Mouse (Mus musculus): ENCODE measurements around the gene Ppp4c.
A peak's percentile ranks its signal among the peaks of the same experiment; 100 is the strongest.

The Ppp4c gene

DNA sequence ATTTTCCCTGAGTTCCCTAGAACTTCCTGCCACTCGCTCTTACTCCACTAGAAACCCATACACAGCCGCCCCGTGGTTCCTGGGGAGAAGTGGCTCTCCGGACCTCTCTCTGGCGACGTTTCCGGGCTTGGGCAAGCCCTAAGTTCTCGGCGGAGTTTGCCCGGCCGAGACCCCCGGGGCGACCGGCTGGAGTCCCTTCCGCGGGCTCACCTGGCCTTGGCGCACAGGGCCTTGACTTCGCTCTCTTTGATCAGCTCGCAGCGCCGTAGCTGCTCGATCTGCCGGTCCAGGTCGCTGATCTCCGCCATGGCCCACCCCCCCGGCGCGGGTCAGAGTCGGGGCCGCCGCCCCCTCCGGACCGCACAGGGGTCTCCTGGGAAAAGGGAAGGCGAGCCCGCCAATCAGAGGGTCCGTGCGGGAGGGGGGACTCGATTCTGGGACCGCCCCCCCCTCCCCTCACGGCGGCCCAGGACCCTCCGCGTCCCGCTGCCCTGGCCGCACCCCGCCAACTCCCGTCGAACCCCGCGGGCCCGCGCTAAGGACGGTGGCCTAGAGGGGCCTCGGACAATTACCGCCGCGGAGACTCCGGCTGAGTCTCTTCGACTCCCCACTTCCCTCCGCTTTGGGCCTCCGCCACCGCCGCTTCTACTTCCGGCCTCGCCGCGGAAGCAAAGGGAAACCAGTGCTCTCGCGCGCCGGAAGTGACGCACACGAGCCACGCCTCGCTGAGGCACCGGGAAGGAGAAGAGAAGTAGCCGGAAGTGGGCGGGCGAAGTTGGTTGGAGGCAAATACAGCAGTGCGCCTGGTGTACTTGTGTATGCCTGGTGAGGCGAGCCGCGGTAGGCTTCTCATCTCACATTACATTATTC is at the start of gene Ppp4c:
Ppp4c (minus strand) TSS at position 646 of the 870 bp plus-strand sequence.
- peak; percentile 99 for DNase-seq

DNA sequence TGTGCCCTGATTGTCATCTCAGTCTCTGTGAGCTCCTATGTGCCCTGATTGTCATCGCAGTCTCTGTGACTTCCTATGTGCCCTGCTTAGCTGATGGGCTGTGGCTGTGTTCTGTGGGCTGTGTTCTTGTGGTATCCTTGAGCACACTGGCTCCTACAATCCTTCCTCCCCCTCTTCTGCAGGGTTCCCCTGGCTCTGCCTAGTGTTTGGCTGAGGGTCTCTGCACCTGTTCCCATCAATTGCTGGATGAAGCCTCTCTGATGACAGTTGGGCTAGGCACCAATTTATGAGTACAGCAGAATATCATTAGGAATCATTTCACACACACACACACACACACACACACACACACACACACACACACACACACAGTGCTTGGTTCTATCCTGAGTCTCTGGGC is 41.0 kb upstream of the Ppp4c start:
- DNase-seq, result no peak

DNA sequence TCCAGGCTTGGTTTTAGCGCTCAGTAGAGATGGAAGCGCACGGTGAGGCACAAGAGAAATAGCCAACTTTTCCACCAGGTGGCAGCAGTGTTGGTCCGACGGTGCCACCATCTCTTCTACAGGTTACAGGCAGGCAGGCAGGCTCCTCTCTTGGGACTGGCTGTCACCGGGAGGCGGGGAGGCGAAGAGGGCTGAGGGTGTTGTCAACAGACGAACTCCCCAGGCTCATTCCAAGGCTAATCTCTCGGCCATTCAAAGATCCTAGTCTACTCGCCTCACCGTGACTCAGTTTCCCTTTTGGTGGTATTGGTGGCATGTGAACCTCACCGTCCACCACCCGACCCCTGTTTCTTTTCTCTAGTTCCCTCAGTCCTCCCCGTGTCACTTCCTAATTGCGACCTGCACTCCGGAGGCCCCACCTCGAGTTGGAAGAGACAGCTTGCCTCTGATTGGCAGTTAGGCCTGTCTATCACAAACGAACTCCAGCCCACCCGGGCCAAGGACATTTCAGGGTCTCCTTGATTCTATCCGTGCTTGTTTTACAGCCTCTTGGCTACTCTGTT is 39.8 kb upstream of the Ppp4c start:
- peak; percentile 87 for DNase-seq

DNA sequence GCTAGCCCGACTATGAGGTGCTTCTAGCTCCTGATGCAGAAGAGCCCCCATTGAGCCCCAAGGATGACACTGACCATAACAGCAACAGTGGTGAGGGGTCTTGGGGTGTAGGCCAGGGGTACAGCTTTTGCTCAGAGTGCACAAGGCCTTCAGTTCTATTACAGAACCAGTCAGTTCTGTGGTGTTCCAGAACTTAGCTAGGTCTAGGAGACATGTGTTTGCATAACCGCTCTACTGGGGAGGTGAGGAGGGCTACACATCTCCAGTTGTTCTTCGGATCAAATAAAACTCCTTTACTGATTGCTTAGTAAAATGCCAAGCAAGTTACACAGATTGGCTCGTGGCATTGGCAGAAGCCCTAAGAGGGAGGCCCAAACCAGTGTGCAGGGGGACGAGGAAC is 39.2 kb upstream of the Ppp4c start, which contains the start of gene 4930451I11Rik:
4930451I11Rik (minus strand) TSS at position 101 of the 400 bp plus-strand sequence.
- no peak for DNase-seq

DNA sequence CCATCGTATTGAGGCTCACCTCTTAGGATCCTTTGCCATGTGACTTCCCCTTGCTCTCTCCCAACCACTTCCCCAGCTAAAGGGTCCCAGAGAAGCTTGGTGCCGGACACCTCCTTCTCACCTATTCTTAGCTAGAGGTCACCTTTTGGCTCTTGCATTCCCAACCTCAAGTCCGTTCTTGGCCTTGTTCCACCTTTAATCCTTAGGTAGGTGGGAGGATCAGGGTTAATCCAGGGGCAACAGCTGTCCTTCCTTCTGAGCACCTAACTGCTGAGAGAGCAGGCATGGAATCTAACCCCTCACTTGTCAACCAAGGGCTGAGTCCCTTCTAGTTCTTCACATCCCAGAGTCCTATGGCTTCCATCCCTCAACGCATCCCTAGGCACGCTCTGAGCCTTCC is 33.7 kb upstream of the Ppp4c start:
- DNase-seq, result no peak

DNA sequence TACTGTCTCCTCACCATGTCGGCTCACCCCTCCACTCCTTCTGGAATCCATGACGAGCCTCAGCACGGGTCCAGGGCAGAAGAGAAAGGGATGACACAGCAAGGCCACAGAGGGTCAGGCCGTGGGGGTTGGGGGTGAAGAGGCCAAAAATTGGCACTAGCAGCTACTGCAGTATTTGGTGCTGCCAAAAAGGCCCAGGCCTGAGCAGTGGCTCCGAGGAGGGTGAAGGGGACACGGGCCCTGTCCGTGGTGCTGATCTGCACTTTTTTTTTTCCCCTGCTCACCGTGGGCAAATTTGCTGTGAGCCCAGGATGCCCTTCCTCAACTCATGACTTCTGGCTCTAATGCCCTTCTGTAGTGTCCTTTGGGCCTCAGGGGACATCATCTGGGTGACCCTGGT is 33.1 kb upstream of the Ppp4c start:
- DNase-seq, result peak; percentile 54

DNA sequence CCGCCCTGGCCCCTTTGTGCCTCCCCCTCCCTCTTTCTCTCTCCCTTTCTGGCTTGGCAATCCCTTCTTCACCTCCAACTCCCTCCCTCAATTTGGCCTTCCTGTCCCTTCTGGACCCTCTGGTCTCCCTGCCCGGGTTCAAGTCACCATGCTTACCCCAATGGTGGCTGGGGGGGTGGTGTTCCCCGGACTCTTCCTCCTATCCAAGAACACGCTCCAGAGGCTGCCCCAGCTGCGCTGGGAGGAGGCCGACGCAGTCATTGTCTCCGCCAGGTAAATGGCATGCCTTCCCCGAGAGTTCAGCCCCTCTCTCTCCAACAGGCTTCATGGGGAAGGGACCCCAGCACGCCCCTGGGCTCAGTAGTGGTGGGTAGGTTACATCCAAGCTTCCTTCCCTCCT is 31.6 kb upstream of the Ppp4c start:
- no peak for DNase-seq

DNA sequence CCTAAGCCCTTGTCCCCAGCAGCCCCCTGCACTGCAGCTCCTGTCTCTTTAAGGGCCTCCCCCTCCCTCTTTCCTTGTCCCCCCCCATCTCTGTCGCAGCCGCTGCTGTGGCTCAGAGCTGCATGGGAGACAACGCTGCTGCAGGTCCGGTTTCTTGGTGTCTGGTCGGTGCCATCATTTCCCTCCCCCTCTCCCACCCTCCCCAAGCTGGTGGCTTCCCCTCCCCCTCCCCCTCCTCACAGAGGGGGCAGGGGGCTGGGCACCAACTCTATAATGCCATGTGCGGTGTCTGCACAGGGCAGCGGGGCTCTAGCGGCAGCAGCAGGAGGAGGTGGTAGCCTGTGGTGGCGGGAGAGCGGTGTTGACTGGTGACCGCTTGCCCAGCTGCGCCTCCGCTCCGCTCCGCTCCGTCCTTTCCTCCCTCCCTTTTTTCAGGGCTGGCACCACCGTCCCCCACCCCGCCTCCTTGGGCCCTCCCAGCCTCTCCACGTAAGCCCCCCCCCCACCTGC is 31.0 kb upstream of the Ppp4c start:
- DNase-seq, result peak; percentile 53

DNA sequence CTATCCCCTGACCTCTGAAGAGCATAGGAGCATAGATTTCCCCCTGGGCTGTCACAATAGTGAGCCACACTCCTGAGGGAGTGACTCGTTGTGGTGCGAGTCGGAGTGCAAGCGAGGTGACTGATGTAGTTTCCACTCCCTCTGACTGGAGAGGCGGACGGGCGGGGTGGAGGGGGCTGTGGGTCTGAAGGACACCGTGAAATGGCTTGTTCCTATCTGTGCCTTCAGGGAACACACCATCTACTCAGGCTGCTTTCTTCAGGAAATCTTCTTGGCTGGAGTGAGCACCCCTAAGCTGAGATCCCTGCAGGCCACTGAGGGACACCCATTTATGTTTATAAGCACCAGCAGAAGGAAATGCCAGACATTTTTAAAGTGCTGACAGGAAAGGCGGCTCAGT is 30.4 kb upstream of the Ppp4c start:
- DNase-seq, result no peak

DNA sequence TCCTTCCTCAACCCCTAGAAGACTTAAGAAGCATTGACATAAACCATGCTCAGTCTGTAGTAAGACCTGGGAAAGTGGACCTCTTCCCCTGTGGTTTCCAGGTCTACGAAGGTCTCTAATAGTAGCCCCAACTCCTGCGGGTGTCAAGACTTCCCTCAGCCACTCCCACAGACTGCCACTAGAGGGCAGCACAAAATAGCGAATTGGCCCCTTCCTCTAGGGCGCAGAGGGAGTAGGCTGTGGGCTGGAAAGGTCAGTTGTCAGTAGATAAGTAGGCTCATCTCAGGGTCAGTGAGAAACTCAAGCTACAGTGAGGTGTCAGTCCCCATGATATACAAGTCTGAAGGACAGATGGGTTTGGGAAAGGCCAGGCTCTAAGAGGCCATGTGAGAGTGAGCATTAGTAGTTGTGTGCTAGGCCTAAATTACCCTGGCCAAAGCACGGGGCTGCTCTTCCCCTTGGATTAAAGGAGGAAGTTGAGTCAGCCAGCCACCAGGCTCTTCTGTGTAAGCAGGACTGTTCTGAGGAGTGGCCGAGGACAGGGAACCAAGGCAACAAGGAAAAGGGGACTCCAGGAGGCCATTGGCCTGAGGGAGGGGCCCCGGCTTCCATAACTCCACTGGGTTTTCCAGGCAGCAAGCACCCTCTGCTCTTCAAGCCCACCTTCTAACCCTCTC is 29.7 kb upstream of the Ppp4c start:
- DNase-seq, result peak; percentile 87

DNA sequence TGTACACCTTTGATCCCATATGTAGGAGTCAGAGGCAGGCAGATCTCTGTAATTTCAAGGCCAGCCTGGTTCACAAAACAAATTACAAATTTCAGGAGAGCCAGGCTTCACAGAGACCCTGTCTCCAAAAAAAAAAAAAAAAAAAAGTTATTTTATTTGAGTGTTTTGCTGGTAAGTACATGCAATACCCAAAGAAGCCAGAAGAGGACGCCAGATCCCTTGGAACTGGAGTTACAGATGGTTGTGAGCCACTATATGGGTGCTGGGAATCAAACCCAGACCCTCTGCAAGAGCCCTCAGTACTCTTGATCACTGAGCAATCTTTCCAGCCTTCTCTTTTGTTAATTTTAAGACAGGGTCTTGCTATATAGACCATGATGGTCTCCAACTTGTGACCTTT is 26.5 kb upstream of the Ppp4c start:
- DNase-seq, result no peak

DNA sequence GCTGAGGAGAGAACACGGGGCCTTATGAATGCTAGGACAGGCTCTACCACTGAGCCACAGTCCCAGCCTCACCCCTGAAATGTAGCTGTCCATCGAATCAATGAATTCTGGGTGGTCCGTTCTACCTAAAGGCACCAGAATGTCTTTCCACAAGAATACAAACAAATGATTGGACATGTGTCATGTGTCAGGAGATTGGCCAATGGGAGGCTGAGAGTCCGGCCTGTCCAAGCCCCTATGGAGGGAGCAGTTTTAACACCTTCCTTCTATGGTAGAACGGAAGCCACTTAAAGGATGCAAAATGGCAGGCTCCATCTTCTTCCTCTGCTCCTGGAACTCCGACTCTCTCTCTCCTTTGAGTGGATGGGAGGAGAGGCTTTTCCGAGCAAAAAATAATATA is 25.3 kb upstream of the Ppp4c start:
- DNase-seq, result no peak

DNA sequence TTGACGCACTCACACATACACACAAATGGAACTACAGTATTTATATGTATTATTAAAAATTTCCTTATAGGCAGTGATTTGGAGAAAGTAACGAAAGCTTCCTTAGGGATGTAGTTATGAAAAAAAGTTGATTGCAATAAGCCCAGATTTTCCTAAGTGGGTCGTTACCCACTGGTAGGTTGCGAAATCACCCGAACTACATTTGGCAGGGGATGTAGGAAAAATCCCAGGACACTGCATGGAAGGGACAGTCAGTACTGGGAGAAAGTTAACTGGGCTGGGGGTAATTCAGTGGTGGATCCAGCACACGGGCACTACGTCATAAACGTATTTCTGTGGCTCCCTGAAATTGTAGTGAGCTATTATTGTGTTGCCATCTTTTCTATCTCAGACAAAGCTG is 24.2 kb upstream of the Ppp4c start:
- no peak for DNase-seq

DNA sequence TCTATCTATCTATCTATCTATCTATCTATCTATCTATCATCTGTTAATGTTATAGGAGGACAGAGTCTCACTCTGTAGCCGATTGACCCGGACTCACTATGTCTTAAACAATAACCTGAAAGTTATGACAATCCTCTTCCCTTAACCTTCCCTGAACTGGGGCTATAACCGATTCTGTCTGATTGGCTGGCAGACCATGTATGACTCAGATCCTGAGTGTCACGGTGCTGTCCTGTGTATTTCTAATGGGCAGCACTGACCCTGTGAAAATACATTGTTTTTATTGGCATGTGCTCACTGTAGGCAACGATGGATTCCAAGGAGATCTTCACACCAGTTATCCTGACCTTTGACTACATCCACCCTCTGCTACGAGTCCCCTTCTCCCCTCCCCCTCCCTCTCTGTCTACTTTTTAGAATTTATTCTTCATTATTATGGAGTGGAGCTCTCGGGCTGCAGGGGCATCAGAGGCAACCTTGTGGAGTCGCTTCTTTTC is 23.5 kb upstream of the Ppp4c start:
- no peak for DNase-seq

DNA sequence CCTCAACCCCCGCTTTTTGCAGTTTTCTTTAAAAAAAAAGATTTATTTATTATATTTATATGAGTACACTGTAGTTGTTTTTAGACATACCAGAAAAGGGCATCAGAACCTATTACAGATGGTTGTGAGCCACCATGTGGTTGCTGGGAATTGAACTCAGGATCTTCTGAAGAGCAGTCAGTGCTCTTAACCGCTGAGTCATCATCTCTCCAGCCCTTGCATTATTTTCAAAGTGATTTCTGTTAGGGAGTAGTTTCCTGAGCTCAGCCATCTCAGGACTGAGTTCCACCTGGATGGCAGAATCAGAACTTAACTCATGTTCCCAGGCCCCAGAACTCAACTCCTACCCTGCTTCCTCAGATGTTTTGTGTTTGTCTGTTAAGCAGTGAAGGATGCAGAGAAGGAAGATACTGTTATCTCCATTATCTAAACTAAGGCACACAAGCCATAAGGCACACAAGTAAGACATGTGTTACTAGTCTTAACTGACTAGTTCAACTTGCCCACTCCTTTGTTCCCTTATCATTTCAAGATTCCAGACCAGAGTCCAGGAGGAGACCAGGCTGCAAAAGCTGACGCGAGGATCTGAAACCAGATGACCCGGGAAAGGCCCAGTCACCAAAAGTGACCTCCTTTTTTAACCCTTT is 17.6 kb upstream of the Ppp4c start:
- no peak for DNase-seq

DNA sequence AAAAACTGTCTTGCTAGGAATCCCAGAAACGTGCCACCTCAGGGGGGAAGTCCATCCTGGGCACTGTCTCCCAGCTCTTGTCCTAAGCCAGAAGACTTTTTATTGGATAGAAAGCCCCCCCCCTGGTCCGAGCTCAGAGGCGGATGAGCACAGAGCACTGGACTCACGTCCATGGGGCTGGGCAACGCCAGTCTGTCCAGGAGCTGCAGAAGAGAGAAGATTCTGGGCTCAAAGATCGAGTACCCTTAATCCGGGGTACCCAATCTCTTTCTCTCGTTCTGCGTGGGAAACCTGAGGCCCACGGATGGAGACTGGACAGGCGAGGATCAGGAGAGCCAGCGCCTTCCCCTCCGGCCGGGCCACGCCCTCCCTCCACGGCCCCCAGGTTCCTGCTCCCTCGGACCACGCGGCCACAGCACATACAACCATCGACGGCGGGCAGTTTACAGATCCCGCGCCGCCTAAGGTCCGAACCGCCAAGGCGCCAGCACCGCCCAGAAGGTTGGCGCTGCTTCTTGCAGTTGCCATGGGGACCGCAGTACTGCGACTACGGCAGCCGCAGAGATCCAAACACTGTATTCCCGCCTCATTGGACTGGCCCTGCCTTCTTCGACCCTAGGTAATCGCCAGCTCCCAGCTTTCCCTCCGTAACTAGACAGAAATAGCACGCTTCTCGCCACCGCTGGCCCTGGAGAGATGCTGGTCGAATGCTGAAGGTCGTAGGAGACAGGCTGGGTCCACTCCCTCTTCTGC is 16.6 kb upstream of the Ppp4c start:
- peak; percentile 95 for DNase-seq

DNA sequence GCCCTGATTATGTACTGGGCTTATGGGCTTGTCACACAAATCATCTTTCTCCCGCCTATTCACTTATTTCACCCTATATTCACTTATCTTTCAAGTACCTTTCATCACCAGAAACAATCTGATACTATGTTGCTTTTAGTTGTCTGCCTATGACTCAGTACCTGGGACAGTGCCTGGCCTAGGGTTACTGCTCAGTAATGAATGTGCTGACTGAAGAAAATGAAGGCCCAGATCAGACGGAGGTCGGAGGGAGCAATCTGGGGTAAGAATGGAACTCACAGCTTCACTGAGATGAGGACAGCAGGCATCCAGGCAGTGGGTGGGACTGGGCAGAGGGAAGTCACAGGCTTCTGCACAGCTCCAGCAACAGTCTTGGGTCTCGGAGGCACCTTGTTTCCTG is 15.1 kb upstream of the Ppp4c start:
- no peak for DNase-seq

DNA sequence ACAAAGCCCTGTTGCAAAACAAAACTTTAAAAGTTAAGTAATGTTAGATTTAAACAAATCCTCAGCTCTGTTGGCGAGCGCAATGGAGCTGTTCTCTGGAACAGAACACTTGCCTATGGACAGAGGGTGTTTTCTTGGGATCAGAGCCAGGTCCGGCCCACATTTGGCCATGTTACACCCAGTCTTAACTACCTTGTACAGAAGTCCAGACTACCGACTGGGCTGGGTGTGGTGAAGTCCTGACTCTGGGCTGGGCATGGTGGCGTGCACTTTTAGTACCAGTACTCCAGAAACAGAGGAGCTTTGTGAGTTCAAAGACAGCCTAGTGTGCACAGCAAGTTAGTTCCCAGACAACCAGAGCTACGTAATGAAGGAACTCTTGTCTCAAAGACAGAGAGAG is 14.7 kb upstream of the Ppp4c start:
- DNase-seq, result no peak

DNA sequence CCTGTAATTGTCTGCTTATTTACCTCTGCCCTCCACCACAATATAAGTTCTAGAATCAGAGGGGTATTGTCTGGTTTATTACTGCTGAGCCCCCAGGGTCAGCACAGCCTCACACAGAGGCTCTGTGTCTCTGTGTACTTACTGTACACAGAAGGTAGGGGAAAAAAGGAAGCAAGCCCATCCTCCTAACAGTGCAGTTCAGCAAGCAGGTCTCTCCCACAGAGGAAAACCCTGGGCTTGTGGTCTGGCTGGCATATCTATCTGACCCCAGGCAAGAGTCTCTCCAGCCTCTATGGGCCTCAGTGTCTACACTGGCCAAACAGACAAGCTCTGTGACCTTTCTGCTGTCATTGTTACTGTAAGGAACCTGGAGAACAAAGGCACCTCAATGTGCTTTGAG is 11.5 kb upstream of the Ppp4c start:
- DNase-seq, result no peak

DNA sequence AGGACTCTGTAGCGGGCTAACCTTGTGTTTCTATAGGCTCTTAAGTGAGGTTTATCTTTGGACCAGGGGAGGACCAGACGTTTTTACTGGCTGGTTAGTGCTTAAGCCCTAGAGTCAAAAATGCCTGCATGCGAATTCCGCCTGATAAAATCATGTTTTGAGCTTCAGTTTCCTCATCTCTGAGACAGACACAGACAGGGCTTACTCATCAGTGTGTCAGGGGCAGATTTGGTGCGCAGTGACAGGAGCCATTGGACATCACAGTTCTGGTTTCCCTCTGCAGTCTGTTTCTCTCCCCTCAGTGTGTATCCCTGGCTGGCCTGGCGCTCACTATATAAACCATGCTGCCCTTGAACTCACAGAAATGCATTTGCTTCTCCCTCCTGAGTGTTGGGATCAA is 10.9 kb upstream of the Ppp4c start:
- DNase-seq, result no peak

DNA sequence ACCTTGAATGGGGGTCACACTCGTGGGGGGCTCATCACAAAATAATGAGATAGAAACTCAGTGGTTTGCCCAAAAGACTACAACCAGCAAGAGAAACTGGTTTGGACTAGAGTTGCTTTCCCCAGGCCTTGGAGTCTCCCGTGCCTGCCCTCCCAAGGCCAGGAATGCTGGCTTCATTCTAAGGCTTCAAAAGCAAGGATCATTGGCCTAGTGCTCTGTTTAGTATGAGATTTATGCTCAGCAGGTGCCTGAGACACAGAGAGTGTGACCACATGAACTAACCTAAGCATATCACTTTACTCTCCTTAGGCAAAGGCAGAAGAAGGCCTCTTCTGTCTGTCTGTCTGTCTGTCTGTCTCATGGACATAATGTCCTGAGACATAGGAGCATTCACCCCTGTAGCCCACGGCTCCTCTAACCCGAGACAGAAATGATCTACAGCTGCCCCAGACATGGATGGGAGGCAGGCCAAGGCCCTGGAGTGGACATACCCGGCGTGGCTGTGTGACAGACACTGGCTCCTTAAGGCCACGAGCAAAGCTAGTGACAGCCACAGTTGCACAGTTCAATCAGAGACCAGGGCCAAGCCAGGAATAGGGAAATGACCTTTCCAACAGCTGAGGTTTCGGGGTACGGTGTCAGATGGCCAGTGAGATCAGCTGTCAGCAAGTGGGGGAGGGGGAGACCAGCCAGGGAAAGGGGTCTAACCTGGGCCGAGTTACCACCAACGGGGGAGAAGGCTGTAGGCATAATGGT is 10.0 kb upstream of the Ppp4c start:
- no peak for DNase-seq

DNA sequence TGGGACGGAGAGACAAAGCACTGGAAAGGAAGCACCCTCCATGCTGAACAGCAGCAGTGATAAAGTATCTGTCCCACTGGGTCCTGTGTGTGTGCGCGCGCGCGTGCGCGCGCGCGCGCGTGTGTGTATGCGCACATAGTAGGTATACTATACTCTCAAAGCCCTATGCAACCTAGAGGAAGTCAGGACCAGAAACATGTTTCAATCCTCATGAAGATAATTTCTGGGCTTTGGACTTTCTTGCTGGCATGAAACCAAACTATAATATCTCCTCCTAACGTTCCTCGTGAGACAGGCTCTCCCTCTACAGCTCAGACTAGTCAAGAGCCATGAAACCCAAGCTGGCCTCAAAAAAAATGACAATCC is 8.7 kb upstream of the Ppp4c start:
- DNase-seq, result no peak
